In genomic region chr1:152020812-152021211, GRCm38 (mm10) we compare ENCODE assay signal across 21 mouse cellular contexts.
DNase-seq lines count a peak whose midpoint lies in the region; ATAC-seq lines count a peak whose summit lies in the region.
"Had no signal": no experiment of that assay in that cellular context is flagged by ENCODE, and none has a peak within 500 bp of the region (broad histone marks: within the 10 kb centered on the region; RNA-seq: fewer than 3 reads in every experiment).

No protein-coding gene starts in this region.

- peak; percentile 26 for DNase-seq in splenic B cell, adult 2 months (ENCODE audit: low read depth, low spot score)
- DNase-seq in heart, postnatal 10 days, result no peak
- no peak for DNase-seq in kidney, postnatal 4 days
- DNase-seq in cerebellum, adult 11 months, result no peak
- DNase-seq: adrenal gland, postnatal 14 days; cerebellum, adult 2 months; cerebellum, adult 9-11 months; cerebellum, postnatal 25 days; embryo, embryonic 11 days; gastrocnemius, postnatal 25 days; heart, adult 2 months had no signal

- intact Hi-C loops in heart, postnatal 10 days (cut with DNase I), result no loop called here

- 0 out of 2 replicates have a peak, but pooled peaks have one; percentile 7 for ATAC-seq in common myeloid progenitor, adult 5-6 weeks (replicated peaks; ENCODE audit: low read depth, poor library complexity, severe bottlenecking)
- ATAC-seq in megakaryocyte, adult 5-6 weeks (ENCODE audit: poor library complexity, severe bottlenecking), result peak; percentile 58
- ATAC-seq: activated CD4-positive, CD25-positive, alpha-beta regulatory T cell, adult 4 months; CD4-positive, CD25-positive, alpha-beta regulatory T cell, adult 4 months; forebrain, embryonic 15.5 days had no signal

- H3K36me3 ChIP-seq in splenic B cell, adult 2 months (ENCODE audit: control insufficient read depth, insufficient read depth, low read length, poor library complexity, severe bottlenecking), result no peaks in the 10 kb centered on the region
- H3K36me3 ChIP-seq: forebrain, embryonic 12.5 days; forebrain, embryonic 15.5 days; hindbrain, embryonic 12.5 days; hindbrain, embryonic 15.5 days had no signal

- H3K27me3 ChIP-seq in splenic B cell, adult 2 months (ENCODE audit: control insufficient read depth, insufficient read depth, low read length, poor library complexity, severe bottlenecking), result no peaks in the 10 kb centered on the region
- H3K27me3 ChIP-seq: embryonic facial prominence, embryonic 13.5 days; forebrain, embryonic 12.5 days; forebrain, embryonic 15.5 days; heart, embryonic 13.5 days; hindbrain, embryonic 12.5 days; hindbrain, embryonic 15.5 days had no signal
